11 mouse cellular contexts compared by ENCODE assay signal in genomic region chr4:138465446-138465845, GRCm38 (mm10). TPM values are rescaled to one million over a fixed set of nuclear protein-coding genes. Genes with fewer than 3 reads are reported as not detected.
DNase-seq lines count a peak whose midpoint lies in the region; ATAC-seq and TF ChIP-seq lines count a peak whose summit lies in the region.
"Had no signal": no experiment of that assay in that cellular context is flagged by ENCODE, and none has a peak within 500 bp of the region (broad histone marks: within the 10 kb centered on the region; RNA-seq: fewer than 3 reads in every experiment).

No protein-coding gene starts in this region.

- H3K27me3 ChIP-seq in embryonic facial prominence, embryonic 13.5 days = peaks cover 39% of the 10 kb centered on the region
- H3K27me3 ChIP-seq in embryonic facial prominence, embryonic 10.5 days (replicated peaks; ENCODE audit: low read depth, poor library complexity, severe bottlenecking) = peaks cover 81% of the 10 kb centered on the region
- H3K27me3 ChIP-seq in kidney, embryonic 16.5 days (ENCODE audit: insufficient read depth, low read length) = no peaks in the 10 kb centered on the region
- no peaks in the 10 kb centered on the region for H3K27me3 ChIP-seq in stomach, embryonic 14.5 days (ENCODE audit: control insufficient read depth, insufficient read depth, low read length)
- H3K27me3 ChIP-seq in stomach, postnatal 0 days (ENCODE audit: control insufficient read depth, insufficient read depth, low read length) = no peaks in the 10 kb centered on the region
- no peaks in the 10 kb centered on the region for H3K27me3 ChIP-seq in stomach, embryonic 15.5 days (replicated peaks)

- H3K9ac ChIP-seq in embryonic facial prominence, embryonic 13.5 days = no peak overlapping the region
- peak overlapping the region; percentile 51; the same call in 1 of the 2 replicates for H3K9ac ChIP-seq in kidney, embryonic 16.5 days (replicated peaks; ENCODE audit: low read length)
- H3K9ac ChIP-seq in stomach, embryonic 14.5 days (replicated peaks; ENCODE audit: low read depth, low read length) = no peak overlapping the region
- H3K9ac ChIP-seq in stomach, postnatal 0 days (ENCODE audit: low read length) = no peak overlapping the region
- H3K9ac ChIP-seq in stomach, embryonic 15.5 days = no peak overlapping the region

- no peak for TF ChIP-seq EP300 in stomach, postnatal 0 days (optimal IDR thresholded peaks at IDR 0.05)

- no peak overlapping the region for H3K27ac ChIP-seq in embryonic facial prominence, embryonic 13.5 days
- no peak overlapping the region for H3K27ac ChIP-seq in embryonic facial prominence, embryonic 10.5 days (replicated peaks)
- peak overlapping the region; percentile 97 for H3K27ac ChIP-seq in kidney, embryonic 16.5 days (ENCODE audit: low read length)
- peak overlapping the region; percentile 98; the same call in 1 of the 2 replicates for H3K27ac ChIP-seq in stomach, embryonic 14.5 days (ENCODE audit: low read length)
- H3K27ac ChIP-seq in stomach, postnatal 0 days (replicated peaks) = no peak overlapping the region
- peak overlapping the region; percentile 94; the same call in 1 of the 2 replicates for H3K27ac ChIP-seq in stomach, embryonic 15.5 days

- no peak for TF ChIP-seq CTCF in stomach, postnatal 0 days (IDR thresholded peaks at IDR 0.05; ENCODE audit: low read depth)

- no peaks in the 10 kb centered on the region for H3K36me3 ChIP-seq in embryonic facial prominence, embryonic 13.5 days
- no peaks in the 10 kb centered on the region for H3K36me3 ChIP-seq in embryonic facial prominence, embryonic 10.5 days (replicated peaks)
- no peaks in the 10 kb centered on the region for H3K36me3 ChIP-seq in kidney, embryonic 16.5 days (ENCODE audit: insufficient read depth, low read length)
- no peaks in the 10 kb centered on the region for H3K36me3 ChIP-seq in stomach, embryonic 14.5 days (ENCODE audit: control insufficient read depth, insufficient read depth, low read length)
- H3K36me3 ChIP-seq in stomach, postnatal 0 days (ENCODE audit: control insufficient read depth, insufficient read depth, low read length) = no peaks in the 10 kb centered on the region
- no peaks in the 10 kb centered on the region for H3K36me3 ChIP-seq in stomach, embryonic 15.5 days

- 26% methylated on average over 8 of the region's 8 CpGs for WGBS in embryonic facial prominence, embryonic 13.5 days
- 33% methylated on average over 8 of the region's 8 CpGs for WGBS in embryonic facial prominence, embryonic 10.5 days
- WGBS in kidney, embryonic 16.5 days = 34% methylated on average over 8 of the region's 8 CpGs
- 49% methylated on average over 8 of the region's 8 CpGs for WGBS in stomach, embryonic 14.5 days
- 59% methylated on average over 8 of the region's 8 CpGs for WGBS in stomach, postnatal 0 days
- WGBS in stomach, embryonic 15.5 days = 51% methylated on average over 8 of the region's 8 CpGs

- H3K4me2 ChIP-seq in embryonic facial prominence, embryonic 13.5 days = peak overlapping the region; percentile 48; the same call in 1 of the 2 replicates
- peak overlapping the region; percentile 50; the same call in 1 of the 2 replicates for H3K4me2 ChIP-seq in kidney, embryonic 16.5 days (replicated peaks; ENCODE audit: low read depth, low read length)
- 0 out of 2 replicates have a peak overlapping the region, but pooled peaks have one; percentile 37 for H3K4me2 ChIP-seq in stomach, embryonic 14.5 days (replicated peaks; ENCODE audit: low read depth, low read length)
- no peak overlapping the region for H3K4me2 ChIP-seq in stomach, postnatal 0 days (replicated peaks; ENCODE audit: low read depth)
- no peak overlapping the region for H3K4me2 ChIP-seq in stomach, embryonic 15.5 days

- H3K9me3 ChIP-seq in embryonic facial prominence, embryonic 13.5 days = no peaks in the 10 kb centered on the region
- H3K9me3 ChIP-seq in embryonic facial prominence, embryonic 10.5 days = no peaks in the 10 kb centered on the region
- H3K9me3 ChIP-seq in kidney, embryonic 16.5 days (ENCODE audit: low read length) = no peaks in the 10 kb centered on the region
- no peaks in the 10 kb centered on the region for H3K9me3 ChIP-seq in stomach, embryonic 14.5 days (ENCODE audit: control insufficient read depth, low read depth, low read length)
- H3K9me3 ChIP-seq in stomach, postnatal 0 days (ENCODE audit: control insufficient read depth, low read length) = no peaks in the 10 kb centered on the region
- no peaks in the 10 kb centered on the region for H3K9me3 ChIP-seq in stomach, embryonic 15.5 days

- H3K4me1 ChIP-seq in embryonic facial prominence, embryonic 13.5 days = peaks cover 44% of the 10 kb centered on the region
- peaks cover 48% of the 10 kb centered on the region for H3K4me1 ChIP-seq in embryonic facial prominence, embryonic 10.5 days
- peaks cover 63% of the 10 kb centered on the region for H3K4me1 ChIP-seq in kidney, embryonic 16.5 days (ENCODE audit: insufficient read depth, low read length)
- H3K4me1 ChIP-seq in stomach, embryonic 14.5 days (ENCODE audit: control insufficient read depth, insufficient read depth, low read length) = peaks cover 36% of the 10 kb centered on the region
- H3K4me1 ChIP-seq in stomach, postnatal 0 days (replicated peaks; ENCODE audit: control insufficient read depth, insufficient read depth) = no peaks in the 10 kb centered on the region; the same call in none of the 2 replicates
- H3K4me1 ChIP-seq in stomach, embryonic 15.5 days = peaks cover 44% of the 10 kb centered on the region

- no peak for DNase-seq in embryonic facial prominence, embryonic 10.5 days (ENCODE audit: low spot score)
- no peak for DNase-seq in kidney, postnatal 10 days
- DNase-seq in stomach, postnatal 0 days (ENCODE audit: low spot score) = no peak
- no peak for DNase-seq in Muller cell, postnatal 12 days (ENCODE audit: inconsistent ontology term)
- DNase-seq: cerebellum, postnatal 36 days; kidney, postnatal 36 days; lung, postnatal 36 days had no signal

- ATAC-seq in embryonic facial prominence, embryonic 13.5 days (ENCODE audit: insufficient number of reproducible peaks, insufficient read depth, low FRiP score, low TSS enrichment, low read depth) = no peak
- no peak for ATAC-seq in kidney, embryonic 16.5 days (ENCODE audit: low FRiP score, low TSS enrichment)
- ATAC-seq in stomach, embryonic 14.5 days (ENCODE audit: insufficient number of reproducible peaks, insufficient read depth, low FRiP score, low read depth) = no peak
- ATAC-seq in stomach, postnatal 0 days (ENCODE audit: low FRiP score, low TSS enrichment) = no peak
- ATAC-seq in stomach, embryonic 15.5 days (ENCODE audit: insufficient read depth, low FRiP score, low read depth) = no peak

- no peak overlapping the region for H3K4me3 ChIP-seq in embryonic facial prominence, embryonic 13.5 days
- no peak overlapping the region for H3K4me3 ChIP-seq in embryonic facial prominence, embryonic 10.5 days
- H3K4me3 ChIP-seq in kidney, embryonic 16.5 days (ENCODE audit: low read length) = no peak overlapping the region
- H3K4me3 ChIP-seq in stomach, embryonic 14.5 days (ENCODE audit: low read depth, low read length) = no peak overlapping the region
- H3K4me3 ChIP-seq in stomach, postnatal 0 days (ENCODE audit: low read depth, low read length) = no peak overlapping the region
- H3K4me3 ChIP-seq in stomach, embryonic 15.5 days (replicated peaks) = no peak overlapping the region

RNA-seq across cellular contexts. Expression of gene Camk2n1, which starts 11.3 kb away (rescaled TPM):
- polyA plus RNA-seq in embryonic facial prominence, embryonic 13.5 days (2015; fragmentation: Nextera tagmentation; extraction: Ambion mirVana) = 2.4 and 2.5 TPM in 2 replicates
- 1.1 and 1.2 TPM in 2 replicates for polyA plus RNA-seq in embryonic facial prominence, embryonic 10.5 days (2016; fragmentation: Nextera tagmentation; extraction: Ambion mirVana)
- polyA plus RNA-seq in kidney, embryonic 16.5 days (2015; fragmentation: Nextera tagmentation; extraction: Ambion mirVana) = 6.2 and 6.4 TPM in 2 replicates
- 4.0 and 5.1 TPM in 2 replicates for polyA plus RNA-seq in stomach, embryonic 14.5 days (2014; fragmentation: Nextera tagmentation; extraction: Ambion mirVana)
- 4.5 and 4.8 TPM in 2 replicates for polyA plus RNA-seq in stomach, postnatal 0 days (2015; fragmentation: Nextera tagmentation; extraction: Ambion mirVana)
- 5.0 and 5.2 TPM in 2 replicates for polyA plus RNA-seq in stomach, embryonic 15.5 days (2015; fragmentation: Nextera tagmentation; extraction: Ambion mirVana)

RNA-seq across cellular contexts. Expression of gene Mul1, which starts 31.0 kb away (rescaled TPM):
- polyA plus RNA-seq in embryonic facial prominence, embryonic 13.5 days (2015; fragmentation: Nextera tagmentation; extraction: Ambion mirVana) = 15.3 and 19.1 TPM in 2 replicates
- 19.7 and 20.8 TPM in 2 replicates for polyA plus RNA-seq in embryonic facial prominence, embryonic 10.5 days (2016; fragmentation: Nextera tagmentation; extraction: Ambion mirVana)
- 21.5 and 22.4 TPM in 2 replicates for polyA plus RNA-seq in kidney, embryonic 16.5 days (2015; fragmentation: Nextera tagmentation; extraction: Ambion mirVana)
- polyA plus RNA-seq in stomach, embryonic 14.5 days (2014; fragmentation: Nextera tagmentation; extraction: Ambion mirVana) = 17.6 and 19.4 TPM in 2 replicates
- 17.1 and 18.7 TPM in 2 replicates for polyA plus RNA-seq in stomach, postnatal 0 days (2015; fragmentation: Nextera tagmentation; extraction: Ambion mirVana)
- 15.7 and 18.6 TPM in 2 replicates for polyA plus RNA-seq in stomach, embryonic 15.5 days (2015; fragmentation: Nextera tagmentation; extraction: Ambion mirVana)

Comparison
In these comparisons a context has a peak if more than half of its experiments do, and no peak if none do; other contexts are left out.
1. H3K27ac ChIP-seq: peak in kidney, embryonic 16.5 days (single experiment), stomach, embryonic 14.5 days (single experiment) and stomach, embryonic 15.5 days (single experiment); none in embryonic facial prominence, embryonic 13.5 days (single experiment), embryonic facial prominence, embryonic 10.5 days (single experiment) and stomach, postnatal 0 days (single experiment).
2. H3K4me2 ChIP-seq: peak in embryonic facial prominence, embryonic 13.5 days (single experiment), kidney, embryonic 16.5 days (single experiment) and stomach, embryonic 14.5 days (single experiment); none in stomach, postnatal 0 days (single experiment) and stomach, embryonic 15.5 days (single experiment).